Mouse (Mus musculus): ENCODE measurements around the gene Tmem262. TPM values are rescaled to one million over a fixed set of nuclear protein-coding genes. Genes with fewer than 3 reads are reported as not detected.
A peak's percentile ranks its signal among the peaks of the same experiment; 100 is the strongest.

Tmem262 gene
- polyA plus RNA-seq, 1 experiment from 2014 or later, result not detected

- H3K4me1 ChIP-seq (ENCODE audit: control insufficient read depth, insufficient read depth, low read length), result peaks cover 10% of the 10 kb centered on the region; the same call in 1 of the 2 replicates
- H3K4me2 ChIP-seq (replicated peaks; ENCODE audit: low read depth, low read length), result peak overlapping the region; percentile 79
- H3K27ac ChIP-seq (ENCODE audit: low read length), result no peak overlapping the region
- H3K9me3 ChIP-seq (ENCODE audit: control insufficient read depth, low read depth, low read length), result no peaks in the 10 kb centered on the region
- ATAC-seq (ENCODE audit: insufficient number of reproducible peaks, insufficient read depth, low FRiP score, low read depth), result no peak
- H3K9ac ChIP-seq (replicated peaks; ENCODE audit: low read depth, low read length), result peak overlapping the region; percentile 69; the same call in 1 of the 2 replicates
- H3K27me3 ChIP-seq (ENCODE audit: control insufficient read depth, insufficient read depth, low read length), result no peaks in the 10 kb centered on the region
- peak overlapping the region; percentile 89 for H3K4me3 ChIP-seq (ENCODE audit: low read depth, low read length)
- H3K36me3 ChIP-seq (ENCODE audit: control insufficient read depth, insufficient read depth, low read length), result peaks cover 47% of the 10 kb centered on the region
- WGBS, result 52% methylated on average over 4 of the region's 4 CpGs
Measured at GRCm38 (mm10) chr19:6056696-6057095, 23.1 kb upstream of the Tmem262 start.

DNA sequence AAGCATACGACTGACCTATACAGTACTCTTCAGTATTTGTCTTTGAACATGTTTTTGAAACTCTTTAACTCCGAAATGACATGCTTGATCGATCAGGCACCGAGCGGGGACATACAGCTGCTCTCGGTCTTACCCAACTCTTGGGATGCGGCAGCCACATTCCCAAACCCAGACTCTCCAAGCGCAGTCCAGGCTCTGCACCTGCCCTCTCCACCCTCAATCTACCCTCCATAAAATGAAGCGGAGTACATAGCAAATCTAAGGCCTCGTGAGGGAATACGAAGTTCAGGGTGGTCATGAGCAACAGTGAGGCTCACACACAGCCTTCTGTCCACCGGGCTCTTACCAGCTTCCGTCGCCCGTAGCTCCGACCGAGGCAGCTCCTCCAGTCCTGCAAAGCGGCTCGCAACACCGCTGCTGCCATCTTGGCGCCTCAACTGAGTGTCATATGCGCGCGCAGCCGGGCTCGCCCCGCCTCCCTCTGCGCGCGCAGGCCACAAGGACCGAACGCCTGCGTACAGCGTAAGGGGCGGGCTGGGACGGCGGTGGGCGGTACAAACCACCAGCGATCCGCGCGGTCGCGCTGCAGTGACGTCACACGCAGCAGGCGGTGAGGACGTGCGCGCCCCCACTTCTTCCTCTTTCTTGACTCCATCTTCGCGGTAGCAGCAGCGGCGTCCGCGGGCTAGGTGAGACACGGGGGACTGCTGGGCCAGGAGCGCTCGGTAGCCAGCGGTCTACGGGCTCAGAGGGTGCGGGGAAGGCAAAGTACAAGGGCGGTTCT is 22.3 kb upstream of the Tmem262 start, which contains the start of the genes Mrpl49 and Fau:
Gene Mrpl49, minus strand, starts transcription at position 473 of the 784 bp plus-strand sequence.
Gene Fau, plus strand, starts transcription at position 532 of the 784 bp plus-strand sequence.
- Histone ChIP-seq H3K9me3 (ENCODE audit: control insufficient read depth, low read depth, low read length) (no peaks in the 10 kb centered on the region), H3K27me3 (ENCODE audit: control insufficient read depth, insufficient read depth, low read length) (no peaks in the 10 kb centered on the region), H3K9ac (replicated peaks; ENCODE audit: low read depth, low read length) (peak within 1 kb of the TSS; percentile 86), H3K4me3 (ENCODE audit: low read depth, low read length) (peak within 1 kb of the TSS; percentile 89), H3K4me1 (ENCODE audit: control insufficient read depth, insufficient read depth, low read length) (peaks cover 16% of the 10 kb centered on the region), H3K4me2 (replicated peaks; ENCODE audit: low read depth, low read length) (peak within 1 kb of the TSS; percentile 85), H3K36me3 (ENCODE audit: control insufficient read depth, insufficient read depth, low read length) (peaks cover 39% of the 10 kb centered on the region), H3K27ac (ENCODE audit: low read length) (peak within 1 kb of the TSS; percentile 67; the same call in 1 of the 2 replicates)
- WGBS, result under 1% methylated on average over 63 of the region's 63 CpGs
- ATAC-seq (ENCODE audit: insufficient number of reproducible peaks, insufficient read depth, low FRiP score, low read depth), result peak; percentile 88

DNA sequence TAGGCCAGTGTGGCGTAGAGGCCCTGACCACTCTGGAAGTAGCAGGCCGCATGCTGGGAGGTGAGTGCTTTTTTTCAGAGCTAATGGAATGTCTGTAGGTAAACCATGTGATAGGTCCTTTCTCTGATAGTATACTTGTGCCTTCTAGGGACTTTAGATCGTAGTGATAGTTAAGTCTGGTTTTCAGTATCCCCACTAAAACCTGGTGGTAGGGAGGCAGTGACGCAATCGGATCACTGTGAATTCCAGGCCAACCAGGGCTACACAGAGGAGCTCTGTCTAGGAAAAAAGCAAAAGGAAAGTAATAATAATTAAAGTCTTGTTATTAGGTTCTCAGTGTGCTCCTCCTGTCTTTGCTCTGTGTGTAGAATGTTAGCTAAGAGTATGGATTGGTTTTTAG is 21.3 kb upstream of the Tmem262 start:
- no peak for ATAC-seq (ENCODE audit: insufficient number of reproducible peaks, insufficient read depth, low FRiP score, low read depth)
- H3K27ac ChIP-seq (ENCODE audit: low read length), result no peak overlapping the region
- no peaks in the 10 kb centered on the region for H3K27me3 ChIP-seq (ENCODE audit: control insufficient read depth, insufficient read depth, low read length)
- H3K9me3 ChIP-seq (ENCODE audit: control insufficient read depth, low read depth, low read length), result no peaks in the 10 kb centered on the region
- peaks cover 29% of the 10 kb centered on the region for H3K36me3 ChIP-seq (ENCODE audit: control insufficient read depth, insufficient read depth, low read length)
- H3K4me1 ChIP-seq (ENCODE audit: control insufficient read depth, insufficient read depth, low read length), result peaks cover 20% of the 10 kb centered on the region
- H3K4me2 ChIP-seq (replicated peaks; ENCODE audit: low read depth, low read length), result peak overlapping the region; percentile 85
- H3K4me3 ChIP-seq (ENCODE audit: low read depth, low read length), result peak overlapping the region; percentile 89
- WGBS, result 34% methylated on average over 5 of the region's 5 CpGs
- peak overlapping the region; percentile 86 for H3K9ac ChIP-seq (replicated peaks; ENCODE audit: low read depth, low read length)

GRCm38 (mm10) chr19:6058966-6059365 is 20.9 kb upstream of the Tmem262 start:
- Histone ChIP-seq H3K4me2 (replicated peaks; ENCODE audit: low read depth, low read length) (peak overlapping the region; percentile 85), H3K27me3 (ENCODE audit: control insufficient read depth, insufficient read depth, low read length) (no peaks in the 10 kb centered on the region), H3K4me3 (ENCODE audit: low read depth, low read length) (peak overlapping the region; percentile 89), H3K4me1 (ENCODE audit: control insufficient read depth, insufficient read depth, low read length) (peaks cover 20% of the 10 kb centered on the region), H3K9ac (replicated peaks; ENCODE audit: low read depth, low read length) (peak overlapping the region; percentile 86; the same call in 1 of the 2 replicates), H3K36me3 (ENCODE audit: control insufficient read depth, insufficient read depth, low read length) (peaks cover 25% of the 10 kb centered on the region), H3K27ac (ENCODE audit: low read length) (no peak overlapping the region), H3K9me3 (ENCODE audit: control insufficient read depth, low read depth, low read length) (no peaks in the 10 kb centered on the region)
- ATAC-seq (ENCODE audit: insufficient number of reproducible peaks, insufficient read depth, low FRiP score, low read depth), result no peak
- 78% methylated on average over 5 of the region's 5 CpGs for WGBS

GRCm38 (mm10) chr19:6061021-6061533 is 18.8 kb upstream of the Tmem262 start, which contains the start of gene Znhit2:
Gene Znhit2 (plus strand): TSS chr19:6061192.
- peak within 1 kb of the TSS; percentile 99 for H3K4me2 ChIP-seq (replicated peaks; ENCODE audit: low read depth, low read length)
- peak; percentile 80 for ATAC-seq (ENCODE audit: insufficient number of reproducible peaks, insufficient read depth, low FRiP score, low read depth)

DNA sequence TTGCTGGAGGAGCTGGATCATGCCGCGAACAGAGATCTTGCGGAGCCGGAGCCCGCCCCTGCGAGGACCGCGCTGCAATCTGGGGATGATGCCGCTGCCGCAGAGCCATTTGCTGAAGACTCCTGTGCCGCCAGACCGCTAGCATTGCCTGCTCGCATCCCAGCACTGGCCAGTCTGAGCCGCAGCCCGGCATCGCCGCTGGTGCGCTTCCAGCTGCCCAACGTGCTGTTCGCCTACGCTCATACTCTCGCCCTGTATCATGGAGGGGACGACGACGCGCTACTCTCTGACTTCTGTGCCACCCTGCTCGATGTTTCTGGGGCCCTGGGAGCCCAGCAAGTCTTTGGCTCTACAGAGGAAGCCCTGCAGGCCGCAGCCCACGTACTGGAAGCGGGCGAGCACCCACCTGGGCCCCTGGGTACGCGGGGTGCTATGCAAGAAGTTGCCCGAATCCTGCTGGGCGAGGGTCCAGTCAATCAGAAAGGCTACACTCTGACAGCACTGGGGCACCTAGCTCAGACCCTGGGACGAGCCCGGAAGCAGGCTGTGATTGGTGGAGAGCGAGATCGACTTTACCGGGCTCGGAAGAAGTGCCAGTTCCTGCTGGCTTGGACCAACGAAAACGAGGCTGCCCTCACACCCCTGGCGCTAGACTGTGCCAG is 18.1 kb upstream of the Tmem262 start:
- peaks cover 22% of the 10 kb centered on the region for H3K4me1 ChIP-seq (ENCODE audit: control insufficient read depth, insufficient read depth, low read length)
- no peaks in the 10 kb centered on the region for H3K27me3 ChIP-seq (ENCODE audit: control insufficient read depth, insufficient read depth, low read length)
- 1% methylated on average over 44 of the region's 44 CpGs for WGBS
- peak overlapping the region; percentile 95 for H3K9ac ChIP-seq (replicated peaks; ENCODE audit: low read depth, low read length)
- H3K36me3 ChIP-seq (ENCODE audit: control insufficient read depth, insufficient read depth, low read length), result peaks cover 13% of the 10 kb centered on the region
- ATAC-seq (ENCODE audit: insufficient number of reproducible peaks, insufficient read depth, low FRiP score, low read depth), result no peak
- peak overlapping the region; percentile 79 for H3K4me3 ChIP-seq (ENCODE audit: low read depth, low read length)
- H3K4me2 ChIP-seq (replicated peaks; ENCODE audit: low read depth, low read length), result peak overlapping the region; percentile 99
- no peaks in the 10 kb centered on the region for H3K9me3 ChIP-seq (ENCODE audit: control insufficient read depth, low read depth, low read length)
- peak overlapping the region; percentile 96 for H3K27ac ChIP-seq (ENCODE audit: low read length)

More at GRCm38 (mm10) chr19:6061021-6061533, 18.8 kb upstream of the Tmem262 start, which contains the start of gene Znhit2:
- Histone ChIP-seq H3K9me3 (ENCODE audit: control insufficient read depth, low read depth, low read length) (no peaks in the 10 kb centered on the region), H3K4me3 (ENCODE audit: low read depth, low read length) (peak within 1 kb of the TSS; percentile 79), H3K27ac (ENCODE audit: low read length) (peak within 1 kb of the TSS; percentile 96), H3K27me3 (ENCODE audit: control insufficient read depth, insufficient read depth, low read length) (no peaks in the 10 kb centered on the region), H3K9ac (replicated peaks; ENCODE audit: low read depth, low read length) (peak within 1 kb of the TSS; percentile 95), H3K36me3 (ENCODE audit: control insufficient read depth, insufficient read depth, low read length) (peaks cover 13% of the 10 kb centered on the region), H3K4me1 (ENCODE audit: control insufficient read depth, insufficient read depth, low read length) (peaks cover 20% of the 10 kb centered on the region)
- WGBS, result under 1% methylated on average over 57 of the region's 58 CpGs

DNA sequence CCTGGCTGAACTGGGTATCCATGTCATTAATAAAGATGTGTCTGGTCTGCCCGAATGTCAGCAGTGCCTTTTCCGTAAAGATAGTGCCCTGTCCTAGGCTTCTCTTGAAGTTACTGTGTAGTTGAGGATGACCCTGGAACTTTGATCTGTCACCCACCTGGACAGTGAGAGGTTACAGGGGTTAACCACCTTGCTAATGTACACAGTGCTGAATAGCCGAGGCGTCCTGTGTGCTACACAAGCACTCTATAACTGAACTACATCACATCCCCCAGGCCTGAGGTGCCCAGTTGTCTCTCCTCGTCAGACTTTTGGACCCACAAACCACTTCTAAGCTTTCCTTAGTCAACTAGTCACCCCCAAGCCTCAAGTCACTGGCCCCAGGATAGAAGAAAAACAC is 17.4 kb upstream of the Tmem262 start:
- peak overlapping the region; percentile 95 for H3K9ac ChIP-seq (replicated peaks; ENCODE audit: low read depth, low read length)
- H3K4me1 ChIP-seq (ENCODE audit: control insufficient read depth, insufficient read depth, low read length), result peaks cover 24% of the 10 kb centered on the region
- no peak for ATAC-seq (ENCODE audit: insufficient number of reproducible peaks, insufficient read depth, low FRiP score, low read depth)
- H3K4me3 ChIP-seq (ENCODE audit: low read depth, low read length), result peak overlapping the region; percentile 79
- no peaks in the 10 kb centered on the region for H3K27me3 ChIP-seq (ENCODE audit: control insufficient read depth, insufficient read depth, low read length)
- H3K36me3 ChIP-seq (ENCODE audit: control insufficient read depth, insufficient read depth, low read length), result peaks cover 13% of the 10 kb centered on the region
- peak overlapping the region; percentile 99 for H3K4me2 ChIP-seq (replicated peaks; ENCODE audit: low read depth, low read length)
- H3K27ac ChIP-seq (ENCODE audit: low read length), result no peak overlapping the region
- 36% methylated on average over 5 of the region's 5 CpGs for WGBS
- no peaks in the 10 kb centered on the region for H3K9me3 ChIP-seq (ENCODE audit: control insufficient read depth, low read depth, low read length)

GRCm38 (mm10) chr19:6063081-6063480 is 16.8 kb upstream of the Tmem262 start:
- no peak overlapping the region for H3K4me3 ChIP-seq (ENCODE audit: low read depth, low read length)
- WGBS, result 92% methylated on average over 6 of the region's 6 CpGs
- no peaks in the 10 kb centered on the region for H3K9me3 ChIP-seq (ENCODE audit: control insufficient read depth, low read depth, low read length)
- peaks cover 13% of the 10 kb centered on the region for H3K36me3 ChIP-seq (ENCODE audit: control insufficient read depth, insufficient read depth, low read length)
- H3K9ac ChIP-seq (replicated peaks; ENCODE audit: low read depth, low read length), result 0 out of 2 replicates have a peak overlapping the region, but pooled peaks have one; percentile 95
- H3K27me3 ChIP-seq (ENCODE audit: control insufficient read depth, insufficient read depth, low read length), result no peaks in the 10 kb centered on the region
- no peak overlapping the region for H3K4me2 ChIP-seq (replicated peaks; ENCODE audit: low read depth, low read length)
- peaks cover 24% of the 10 kb centered on the region for H3K4me1 ChIP-seq (ENCODE audit: control insufficient read depth, insufficient read depth, low read length)
- no peak overlapping the region for H3K27ac ChIP-seq (ENCODE audit: low read length)
- no peak for ATAC-seq (ENCODE audit: insufficient number of reproducible peaks, insufficient read depth, low FRiP score, low read depth)

Data from stomach, embryonic 14.5 days (tissue).